Mouse (Mus musculus) lung, adult 2 months (tissue): ENCODE measurements around the gene Gadd45b.
A peak's percentile ranks its signal among the peaks of the same experiment; 100 is the strongest.

ENCODE experiments used
- CTCF ChIP-seq: fragments of 200-500 bp; IDR thresholded peaks from 2 replicates; pipeline ENCODE4 v1.5.1; 2011; ENCODE audit warnings: mild to moderate bottlenecking, low read length, control low read depth; ENCODE audit not compliant: insufficient read depth
- POLR2A ChIP-seq: fragments of 200-500 bp; IDR thresholded peaks from 2 replicates; pipeline ENCODE4 v1.6.1; 2011; ENCODE audit warnings: low read depth, mild to moderate bottlenecking, control low read depth, low read length, borderline replicate concordance; ENCODE audit errors: extremely low read depth

GRCm38 (mm10) chr10:80900318-80901247 lies 29.3 kb upstream of the Gadd45b start, which contains the start of gene Timm13:
- TF ChIP-seq POLR2A (peak; percentile 87), CTCF (no peak)
